Mouse (Mus musculus): ENCODE measurements around the gene Atxn7l3.

DNA sequence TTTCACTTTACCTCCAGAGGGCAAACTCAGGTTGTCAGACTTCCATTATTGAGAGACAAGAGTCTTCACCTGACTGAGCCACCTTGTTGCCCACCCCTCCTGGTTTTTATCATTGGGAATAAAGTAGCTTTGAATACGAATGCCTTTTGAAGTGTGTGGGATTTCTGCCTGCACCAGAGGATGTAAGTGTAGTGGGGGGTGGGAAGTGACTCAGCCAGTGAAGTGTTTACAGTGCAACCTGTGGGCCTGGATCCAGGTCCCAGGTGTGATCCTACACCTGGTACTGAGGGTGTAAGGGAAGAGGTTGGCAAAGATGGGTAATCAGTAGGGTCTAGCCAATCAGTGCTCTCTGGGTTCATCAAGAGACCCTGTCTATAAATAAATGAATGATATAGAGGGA lies 27.1 kb upstream of the Atxn7l3 start:
- TF ChIP-seq POLR2A (IDR thresholded peaks at IDR 0.05; ENCODE audit: borderline replicate concordance, extremely low read depth, low read depth, low read length) (no peak), CTCF (IDR thresholded peaks at IDR 0.05; ENCODE audit: insufficient read depth, low read length) (no peak)

Data from lung, adult 2 months (tissue).